Mouse (Mus musculus): Measurements from ENCODE around the gene Gm26620. TPM values are rescaled to one million over a fixed set of nuclear protein-coding genes. Genes with fewer than 3 reads are reported as not detected.

The Gm26620 gene
- 1.1 TPM in 2 replicates for polyA plus RNA-seq (2015; fragmentation: Nextera tagmentation; extraction: Ambion mirVana)

GRCm38 (mm10) chr1:170884978-170885561 is at the start of gene Gm26620, which contains the start of gene Dusp12:
Gene Gm26620, plus strand, starts transcription at chr1:170885065.
Gene Dusp12, minus strand, starts transcription at chr1:170885540.
- H3K27ac ChIP-seq, result peak within 1 kb of the TSS; percentile 86
- peak; percentile 92 for ATAC-seq (ENCODE audit: insufficient read depth, low FRiP score, low read depth)

GRCm38 (mm10) chr1:170839685-170840084 is 45.2 kb upstream of the Gm26620 start:
- Histone ChIP-seq H3K27ac (no peak overlapping the region), H3K36me3 (no peaks in the 10 kb centered on the region; the same call in 1 of the 2 replicates), H3K4me2 (no peak overlapping the region), H3K9ac (no peak overlapping the region), H3K27me3 (replicated peaks) (no peaks in the 10 kb centered on the region), H3K4me3 (replicated peaks) (no peak overlapping the region), H3K9me3 (no peaks in the 10 kb centered on the region), H3K4me1 (no peaks in the 10 kb centered on the region)
- no peak for ATAC-seq (ENCODE audit: insufficient read depth, low FRiP score, low read depth)

More at GRCm38 (mm10) chr1:170884978-170885561, at the start of gene Gm26620, which contains the start of gene Dusp12:
- Histone ChIP-seq H3K9ac (peak within 1 kb of the TSS; percentile 77), H3K4me1 (0 out of 2 replicates have a peak, but pooled peaks cover 11% of the 10 kb centered on the region), H3K27me3 (replicated peaks) (no peaks in the 10 kb centered on the region), H3K36me3 (peaks cover 8% of the 10 kb centered on the region), H3K9me3 (no peaks in the 10 kb centered on the region), H3K4me3 (replicated peaks) (peak within 1 kb of the TSS; percentile 83), H3K4me2 (peak within 1 kb of the TSS; percentile 57)
- WGBS, result under 1% methylated on average over 46 of the region's 46 CpGs

- Histone ChIP-seq H3K4me2 (no peak overlapping the region), H3K27ac (no peak overlapping the region), H3K9ac (no peak overlapping the region), H3K36me3 (peaks cover 3% of the 10 kb centered on the region; the same call in 1 of the 2 replicates), H3K4me3 (replicated peaks) (no peak overlapping the region), H3K4me1 (no peaks in the 10 kb centered on the region), H3K9me3 (no peaks in the 10 kb centered on the region), H3K27me3 (replicated peaks) (no peaks in the 10 kb centered on the region)
- ATAC-seq (ENCODE audit: insufficient read depth, low FRiP score, low read depth), result no peak
- 54% methylated on average over 8 of the region's 8 CpGs for WGBS
Observed at GRCm38 (mm10) chr1:170844380-170844779, 40.5 kb upstream of the Gm26620 start.

- no peaks in the 10 kb centered on the region for H3K4me1 ChIP-seq
- WGBS, result 46% methylated on average over 10 of the region's 10 CpGs
- H3K9me3 ChIP-seq, result no peaks in the 10 kb centered on the region
- no peak overlapping the region for H3K4me3 ChIP-seq (replicated peaks)
- no peak overlapping the region for H3K4me2 ChIP-seq
- no peak overlapping the region for H3K27ac ChIP-seq
- H3K27me3 ChIP-seq (replicated peaks), result no peaks in the 10 kb centered on the region
- ATAC-seq (ENCODE audit: insufficient read depth, low FRiP score, low read depth), result peak; percentile 47; the same call in 1 of the 2 replicates
- no peak overlapping the region for H3K9ac ChIP-seq
- H3K36me3 ChIP-seq, result 0 out of 2 replicates have a peak, but pooled peaks cover 3% of the 10 kb centered on the region
Observed at GRCm38 (mm10) chr1:170845448-170846307, 39.2 kb upstream of the Gm26620 start.

GRCm38 (mm10) chr1:170850007-170850406 is 34.9 kb upstream of the Gm26620 start:
- Histone ChIP-seq H3K27ac (no peak overlapping the region), H3K4me1 (no peaks in the 10 kb centered on the region), H3K9ac (no peak overlapping the region), H3K4me3 (replicated peaks) (no peak overlapping the region), H3K9me3 (no peaks in the 10 kb centered on the region), H3K4me2 (no peak overlapping the region), H3K27me3 (replicated peaks) (no peaks in the 10 kb centered on the region), H3K36me3 (0 out of 2 replicates have a peak, but pooled peaks cover 3% of the 10 kb centered on the region)
- WGBS, result 96% methylated on average over 2 of the region's 2 CpGs
- ATAC-seq (ENCODE audit: insufficient read depth, low FRiP score, low read depth), result no peak

GRCm38 (mm10) chr1:170850637-170851624 is 33.9 kb upstream of the Gm26620 start:
- no peaks in the 10 kb centered on the region for H3K27me3 ChIP-seq (replicated peaks)
- H3K36me3 ChIP-seq, result 0 out of 2 replicates have a peak, but pooled peaks cover 3% of the 10 kb centered on the region
- H3K4me2 ChIP-seq, result no peak overlapping the region
- H3K27ac ChIP-seq, result no peak overlapping the region
- no peaks in the 10 kb centered on the region for H3K9me3 ChIP-seq
- ATAC-seq (ENCODE audit: insufficient read depth, low FRiP score, low read depth), result no peak
- no peak overlapping the region for H3K9ac ChIP-seq
- 87% methylated on average over 23 of the region's 23 CpGs for WGBS
- H3K4me3 ChIP-seq (replicated peaks), result no peak overlapping the region
- no peaks in the 10 kb centered on the region for H3K4me1 ChIP-seq

GRCm38 (mm10) chr1:170853604-170854003 is 31.3 kb upstream of the Gm26620 start:
- no peak overlapping the region for H3K9ac ChIP-seq
- no peak overlapping the region for H3K4me2 ChIP-seq
- H3K36me3 ChIP-seq, result no peaks in the 10 kb centered on the region
- no peaks in the 10 kb centered on the region for H3K27me3 ChIP-seq (replicated peaks)
- 89% methylated on average over 3 of the region's 3 CpGs for WGBS
- ATAC-seq (ENCODE audit: insufficient read depth, low FRiP score, low read depth), result no peak
- no peaks in the 10 kb centered on the region for H3K9me3 ChIP-seq
- no peaks in the 10 kb centered on the region for H3K4me1 ChIP-seq
- no peak overlapping the region for H3K4me3 ChIP-seq (replicated peaks)
- no peak overlapping the region for H3K27ac ChIP-seq

GRCm38 (mm10) chr1:170855056-170855760 is 29.7 kb upstream of the Gm26620 start:
- Histone ChIP-seq H3K9me3 (no peaks in the 10 kb centered on the region), H3K4me3 (replicated peaks) (no peak overlapping the region), H3K4me2 (no peak overlapping the region), H3K36me3 (no peaks in the 10 kb centered on the region), H3K27me3 (replicated peaks) (no peaks in the 10 kb centered on the region), H3K4me1 (no peaks in the 10 kb centered on the region), H3K27ac (no peak overlapping the region), H3K9ac (no peak overlapping the region)
- ATAC-seq (ENCODE audit: insufficient read depth, low FRiP score, low read depth), result no peak
- 86% methylated on average over 13 of the region's 13 CpGs for WGBS

- Histone ChIP-seq H3K27me3 (replicated peaks) (no peaks in the 10 kb centered on the region), H3K36me3 (no peaks in the 10 kb centered on the region), H3K9me3 (no peaks in the 10 kb centered on the region), H3K4me3 (replicated peaks) (no peak overlapping the region), H3K4me1 (no peaks in the 10 kb centered on the region), H3K4me2 (no peak overlapping the region), H3K27ac (no peak overlapping the region), H3K9ac (no peak overlapping the region)
- WGBS, result 75% methylated on average over 2 of the region's 2 CpGs
- ATAC-seq (ENCODE audit: insufficient read depth, low FRiP score, low read depth), result no peak
Observed at GRCm38 (mm10) chr1:170857369-170857768, 27.5 kb upstream of the Gm26620 start.

GRCm38 (mm10) chr1:170858872-170859271 is 26.0 kb upstream of the Gm26620 start:
- Histone ChIP-seq H3K4me3 (replicated peaks) (no peak overlapping the region), H3K27ac (no peak overlapping the region), H3K9me3 (no peaks in the 10 kb centered on the region), H3K9ac (no peak overlapping the region), H3K4me2 (no peak overlapping the region), H3K36me3 (no peaks in the 10 kb centered on the region), H3K27me3 (replicated peaks) (no peaks in the 10 kb centered on the region), H3K4me1 (0 out of 2 replicates have a peak, but pooled peaks cover 3% of the 10 kb centered on the region)
- no peak for ATAC-seq (ENCODE audit: insufficient read depth, low FRiP score, low read depth)
- 81% methylated on average over 2 of the region's 2 CpGs for WGBS
